Mouse (Mus musculus) left cerebral cortex, postnatal 25 days (tissue): ENCODE data around the gene Gm42417. TPM values are rescaled to one million over a fixed set of nuclear protein-coding genes. Genes with fewer than 3 reads are reported as not detected.

ENCODE experiments used
- DNase-seq, 2 experiments: peaks; one replicate each; pipeline ENCODE4 v3.0.0; 2022; ENCODE audit warnings: low spot score in 2 of 2, mixed read lengths in 1 of 2
- intact Hi-C: fragments of 180-260 bp; cut with DNase I; formaldehyde crosslinking; loops from one replicate; pipeline ENCODE4 v1.15.1; 2025
- total RNA-seq, 2 experiments: library from RNA; stranded (reverse); gene quantifications; 2 replicates each; pipeline ENCODE4 v1.2.3; 2021

Gm42417 gene
- total RNA-seq, result not detected

- intact Hi-C loops, result no loop called here
Measured at GRCm38 (mm10) chr1:36539186-36539585, at the start of gene Gm42417. Gene Gm42417, minus strand, starts transcription at chr1:36539429.

DNA sequence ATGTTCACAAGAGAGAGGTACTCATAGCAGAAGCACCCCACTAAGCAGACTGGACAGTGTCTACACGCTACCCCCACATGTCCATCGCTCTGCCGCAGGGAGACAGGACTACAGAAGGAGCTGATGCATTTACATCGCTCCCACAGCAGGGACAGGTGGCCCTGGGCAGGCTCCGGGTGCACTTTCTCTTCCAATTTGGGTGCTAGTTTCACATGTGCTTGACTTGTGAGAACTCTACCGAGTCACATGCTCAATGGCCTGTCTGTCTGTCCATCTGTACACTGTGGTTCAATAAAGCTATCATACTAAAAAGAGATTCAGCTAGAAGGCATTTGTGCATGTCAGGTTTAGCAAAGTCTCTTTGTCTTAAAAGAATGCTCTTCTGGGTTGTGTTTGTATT lies 48.6 kb upstream of the Gm42417 start:
- DNase-seq, result no peak
- intact Hi-C loops, result no loop called here

More at GRCm38 (mm10) chr1:36539186-36539585, at the start of gene Gm42417:
- no peak for DNase-seq

DNA sequence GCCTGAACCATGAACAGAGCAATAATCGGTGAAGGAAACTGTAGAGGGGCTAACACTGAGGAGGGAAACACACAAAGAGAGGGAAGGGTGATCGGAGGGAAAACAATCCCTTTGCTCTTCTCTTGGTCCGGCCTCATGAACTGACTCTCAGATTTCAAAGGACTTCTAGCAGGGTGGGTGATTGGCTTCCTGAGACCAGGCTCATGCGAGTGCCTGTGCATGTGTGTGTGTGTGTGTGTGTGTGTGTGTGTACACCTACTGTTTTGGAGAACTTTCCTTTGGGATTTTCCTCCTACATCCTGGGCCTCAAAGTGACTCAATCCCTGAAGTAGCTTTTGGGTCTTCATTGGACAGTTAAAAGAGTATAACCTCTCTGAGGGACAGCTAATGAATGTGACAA lies 47.1 kb upstream of the Gm42417 start:
- DNase-seq, result no peak
- intact Hi-C loops, result no loop called here

GRCm38 (mm10) chr1:36583408-36584116 lies 44.3 kb upstream of the Gm42417 start:
- DNase-seq, result no peak
- intact Hi-C loops, result no loop called here

GRCm38 (mm10) chr1:36582211-36582610 lies 43.0 kb upstream of the Gm42417 start:
- no peak for DNase-seq
- intact Hi-C loops, result no loop called here

GRCm38 (mm10) chr1:36581260-36581659 lies 42.0 kb upstream of the Gm42417 start:
- DNase-seq, result peak in 1 of 2 experiments; percentile 28
- intact Hi-C loops, result no loop called here

DNA sequence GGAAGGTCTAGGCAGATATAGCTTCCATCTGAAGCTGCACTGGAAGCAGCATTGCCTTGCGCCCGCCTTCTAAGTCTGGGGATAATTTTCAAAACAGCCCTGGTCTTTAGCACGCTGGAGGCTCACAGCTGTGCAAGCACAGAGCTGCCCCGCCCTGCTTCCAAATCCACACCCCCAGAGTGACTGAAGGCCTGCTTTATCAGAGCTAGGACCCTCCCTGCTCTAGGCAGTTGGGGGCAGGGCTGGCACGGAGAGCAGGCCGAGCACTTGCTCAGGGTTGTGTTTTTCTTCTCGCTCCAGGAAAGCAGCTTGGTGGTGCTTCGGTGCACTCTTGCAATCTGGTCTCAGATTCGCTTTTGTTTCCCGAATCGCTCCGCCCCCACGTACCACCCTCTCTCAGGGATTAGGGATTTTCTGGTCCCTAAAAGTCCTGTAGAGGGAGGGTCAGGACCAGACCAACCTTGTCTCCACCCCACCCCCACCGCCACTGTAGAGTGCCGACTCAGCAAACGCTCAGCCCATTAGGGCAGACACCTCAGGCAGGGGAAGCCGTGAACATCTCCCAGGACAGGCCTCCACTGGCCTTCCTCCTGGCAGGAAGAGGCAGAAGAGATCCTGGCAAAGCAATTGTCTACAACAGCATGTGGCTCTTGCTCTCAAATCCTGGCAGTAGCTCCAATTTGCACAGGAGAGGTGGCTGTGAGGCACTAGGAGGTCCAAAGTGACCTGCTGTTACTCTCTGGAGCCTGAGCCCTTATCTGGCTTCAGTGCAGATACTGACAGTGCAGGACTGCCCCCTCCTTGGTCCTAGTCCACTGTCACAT lies 41.4 kb upstream of the Gm42417 start:
- peak; percentile 47 to 62 for DNase-seq
- intact Hi-C loops, result no loop called here

GRCm38 (mm10) chr1:36579974-36580383 lies 40.8 kb upstream of the Gm42417 start:
- DNase-seq, result no peak
- intact Hi-C loops, result no loop called here

GRCm38 (mm10) chr1:36576991-36577675 lies 37.9 kb upstream of the Gm42417 start:
- DNase-seq, result no peak
- intact Hi-C loops, result no loop called here

DNA sequence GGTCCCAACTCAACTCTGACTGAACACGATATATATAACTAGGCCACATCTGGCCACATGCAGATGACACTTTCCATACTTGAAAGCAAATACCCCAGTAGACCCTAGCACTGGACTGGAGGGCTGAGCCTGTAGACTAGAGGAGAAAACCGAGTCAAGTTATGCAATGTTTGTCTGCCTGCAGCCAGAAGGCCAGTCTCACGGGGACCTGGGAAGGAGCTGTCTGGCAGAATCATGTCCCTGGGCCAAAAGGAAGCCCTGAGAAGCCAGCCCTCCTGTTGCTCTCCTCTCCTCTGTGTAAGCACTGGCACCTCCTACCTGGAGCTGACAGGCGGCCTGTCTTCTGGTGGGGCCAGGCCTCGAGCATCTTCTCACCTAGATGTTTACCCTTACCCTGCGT lies 36.1 kb upstream of the Gm42417 start:
- DNase-seq, result no peak
- intact Hi-C loops, result no loop called here

GRCm38 (mm10) chr1:36574196-36574955 lies 35.1 kb upstream of the Gm42417 start:
- no peak for DNase-seq
- intact Hi-C loops, result no loop called here

DNA sequence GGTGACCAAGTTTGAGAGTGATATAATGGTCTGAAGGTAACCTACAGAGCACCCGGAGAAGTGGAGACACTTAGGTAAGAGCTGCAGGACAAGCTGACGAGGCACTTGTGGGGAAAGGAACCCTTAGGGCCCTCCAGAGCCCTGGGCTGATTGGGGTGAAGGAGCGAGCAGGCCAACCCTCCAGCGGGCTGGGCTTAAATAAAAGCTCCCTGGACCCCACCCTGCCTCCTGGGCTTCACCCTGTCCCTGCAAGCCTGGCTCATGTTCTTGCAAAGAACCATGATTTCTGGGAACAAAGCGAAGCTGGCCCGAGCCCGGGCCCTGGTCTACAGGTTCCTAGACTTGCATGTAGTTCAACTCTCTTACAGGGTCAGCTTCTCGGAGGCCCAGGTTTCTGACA lies 34.3 kb upstream of the Gm42417 start:
- intact Hi-C loops, result no loop called here
- DNase-seq, result no peak

DNA sequence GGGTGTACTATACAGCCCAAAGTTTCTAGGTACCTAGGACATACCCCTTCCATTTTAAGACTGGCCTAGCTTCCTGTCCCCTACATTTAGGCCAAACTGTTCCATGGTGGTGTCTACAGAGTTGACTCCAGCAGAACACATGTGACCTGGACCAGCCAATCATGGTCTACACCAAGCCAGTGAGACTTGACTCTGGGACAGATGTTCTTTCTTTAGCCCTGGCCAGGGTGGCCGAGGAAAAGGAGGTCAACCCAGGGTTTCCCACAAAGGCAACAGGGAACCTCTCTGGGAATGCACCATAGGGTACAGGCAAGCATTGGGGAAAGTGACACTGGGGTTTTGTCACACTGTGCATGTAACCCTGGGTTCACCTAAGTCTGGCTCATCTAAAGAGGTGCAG lies 33.5 kb upstream of the Gm42417 start:
- intact Hi-C loops, result no loop called here

GRCm38 (mm10) chr1:36572140-36572700 lies 33.0 kb upstream of the Gm42417 start:
- intact Hi-C loops, result no loop called here
- no peak for DNase-seq

More for the DNA sequence above, 33.5 kb upstream of the Gm42417 start:
- DNase-seq, result no peak

DNA sequence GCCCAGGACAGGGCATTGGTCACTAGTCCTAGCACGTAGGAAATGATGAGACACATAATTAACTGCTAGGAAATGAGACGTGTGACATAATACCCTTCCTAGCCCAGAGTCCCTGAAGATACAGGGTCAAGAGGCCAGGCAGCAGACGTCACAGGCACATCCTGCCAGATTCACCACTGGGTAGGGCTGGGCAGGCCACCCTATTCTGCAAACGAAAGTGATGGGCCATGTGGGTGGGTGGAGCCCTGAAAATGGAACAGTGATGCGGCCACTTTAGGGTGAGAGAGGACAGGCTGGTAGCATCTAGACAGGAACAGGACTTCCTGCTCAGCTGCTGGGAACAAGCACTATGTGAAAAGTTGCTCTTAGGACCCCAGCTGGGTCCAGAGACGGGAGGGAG lies 32.4 kb upstream of the Gm42417 start:
- intact Hi-C loops, result no loop called here
- no peak for DNase-seq

DNA sequence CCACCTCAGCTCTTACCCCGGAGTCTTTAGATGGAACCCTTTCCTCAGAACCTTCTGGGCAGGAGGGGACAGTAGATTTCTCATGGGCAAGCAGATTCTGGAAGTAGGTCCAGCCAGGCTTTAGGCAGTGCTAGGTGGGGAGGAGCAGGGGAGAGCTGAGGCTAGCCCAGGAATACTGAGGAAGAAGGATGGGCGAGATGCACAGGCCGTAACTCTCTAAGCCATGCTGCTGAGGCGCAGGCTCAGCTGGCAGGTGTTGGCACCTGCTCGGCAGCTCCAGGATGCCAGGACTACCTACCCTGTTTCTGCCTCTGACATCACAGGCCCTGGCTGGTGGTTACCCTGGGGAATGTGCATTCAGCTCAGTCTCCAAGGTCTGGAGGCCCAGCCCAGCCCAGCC lies 31.1 kb upstream of the Gm42417 start:
- intact Hi-C loops, result no loop called here
- DNase-seq, result no peak

- intact Hi-C loops, result no loop called here
Measured at GRCm38 (mm10) chr1:36569694-36570276, 30.6 kb upstream of the Gm42417 start.

GRCm38 (mm10) chr1:36568776-36569175 lies 29.5 kb upstream of the Gm42417 start:
- no peak for DNase-seq
- intact Hi-C loops, result no loop called here

More at GRCm38 (mm10) chr1:36569694-36570276, 30.6 kb upstream of the Gm42417 start:
- DNase-seq, result no peak
